Mouse (Mus musculus): ENCODE measurements around the gene Olfr1290.

Gene Olfr1290

GRCm38 (mm10) chr2:111493729-111494128, at the start of gene Olfr1290:
TSS of gene Olfr1290 (minus strand) at chr2:111493829.
- no peak for DNase-seq (ENCODE audit: low spot score)

- no peak for DNase-seq (ENCODE audit: low spot score)
These were observed 46.6 kb upstream of the Olfr1290 start, which contains the start of gene Olfr1294 for GRCm38 (mm10) chr2:111540191-111540590. TSS of gene Olfr1294 (minus strand) at chr2:111540291.

DNA sequence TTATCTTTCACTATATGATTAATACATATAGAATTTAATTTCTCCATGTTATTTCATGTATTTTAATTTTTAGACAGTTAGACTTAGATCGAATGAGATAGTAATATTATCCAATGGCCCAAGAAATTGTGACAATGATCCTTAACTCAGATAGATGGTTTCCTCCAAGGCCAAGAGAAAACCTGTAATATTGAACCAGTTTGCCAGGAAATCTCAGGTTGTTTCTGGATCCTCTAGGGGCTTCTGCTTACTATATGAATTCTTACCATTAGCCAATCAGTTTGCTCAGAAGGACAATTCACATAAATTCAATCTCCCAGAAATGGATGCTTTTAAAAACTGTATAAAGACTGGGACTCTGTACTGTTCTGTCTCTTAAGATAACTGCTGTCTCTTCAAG, 31.3 kb upstream of the Olfr1290 start, which contains the start of gene Olfr1293-ps:
TSS of gene Olfr1293-ps (plus strand) at position 301 of the 400 bp plus-strand sequence.
- no peak for DNase-seq (ENCODE audit: low spot score)

DNA sequence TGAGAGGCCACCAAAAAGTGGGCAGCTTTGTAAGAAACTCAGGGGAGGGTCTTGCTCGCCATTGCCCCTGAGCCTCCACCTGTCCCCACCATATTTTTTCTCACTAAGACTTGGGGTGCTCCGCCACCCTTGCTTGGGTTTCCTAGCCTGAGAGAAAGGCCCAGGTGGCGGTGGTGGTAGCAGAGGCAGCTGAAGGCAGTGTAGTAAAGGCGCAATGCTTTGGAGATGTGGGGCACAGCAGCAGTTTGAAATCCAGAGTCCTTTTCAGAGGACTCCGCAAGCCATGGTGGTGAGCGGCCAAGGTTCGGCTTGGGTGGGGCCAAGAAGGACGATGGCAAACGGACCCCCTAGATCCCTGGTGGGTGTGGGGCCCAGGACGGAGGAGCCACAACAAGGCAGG, 23.8 kb upstream of the Olfr1290 start:
- no peak for DNase-seq (ENCODE audit: low spot score)

DNA sequence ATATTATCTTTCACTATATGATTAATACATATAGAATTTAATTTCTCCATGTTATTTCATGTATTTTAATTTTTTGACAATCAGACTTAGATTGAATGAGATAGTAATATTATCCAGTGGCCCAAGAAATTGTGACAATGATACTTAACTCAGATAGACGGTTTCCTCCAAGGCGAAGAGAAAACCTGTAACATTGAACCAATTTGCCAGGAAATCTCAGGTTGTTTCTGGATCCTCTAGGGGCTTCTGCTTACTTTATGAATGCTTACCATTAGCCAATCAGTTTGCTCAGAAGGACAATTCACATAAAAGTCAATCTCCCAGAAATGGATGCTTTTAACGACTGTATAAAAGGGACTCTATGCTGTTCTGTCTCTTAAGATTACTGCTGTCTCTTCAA, 3.3 kb upstream of the Olfr1290 start, which contains the start of gene Olfr1291-ps1:
TSS of gene Olfr1291-ps1 (plus strand) at position 301 of the 400 bp plus-strand sequence.
- DNase-seq (ENCODE audit: low spot score): no peak

DNA sequence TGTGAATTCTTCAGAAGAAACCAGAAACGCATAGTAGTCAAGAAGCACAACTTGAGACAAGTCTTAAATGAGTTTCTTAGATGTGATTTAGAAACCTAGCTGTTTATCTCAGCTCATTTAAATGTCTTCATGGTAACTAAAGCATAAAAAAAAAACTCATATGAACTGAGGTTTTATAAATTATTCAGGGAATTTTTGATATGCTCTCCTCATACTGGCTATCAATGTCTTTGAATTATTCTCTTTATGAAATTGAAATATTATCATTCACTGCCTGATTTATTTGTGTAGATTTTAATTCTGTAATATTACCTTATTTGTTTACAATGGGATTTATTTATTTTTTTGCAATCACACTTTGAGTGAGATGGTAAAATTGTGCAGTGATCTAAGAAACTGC, 13.1 kb downstream of the Olfr1290 start, which contains the start of gene Olfr1289:
TSS of gene Olfr1289 (plus strand) at position 301 of the 400 bp plus-strand sequence.
- DNase-seq (ENCODE audit: low spot score): no peak

DNA sequence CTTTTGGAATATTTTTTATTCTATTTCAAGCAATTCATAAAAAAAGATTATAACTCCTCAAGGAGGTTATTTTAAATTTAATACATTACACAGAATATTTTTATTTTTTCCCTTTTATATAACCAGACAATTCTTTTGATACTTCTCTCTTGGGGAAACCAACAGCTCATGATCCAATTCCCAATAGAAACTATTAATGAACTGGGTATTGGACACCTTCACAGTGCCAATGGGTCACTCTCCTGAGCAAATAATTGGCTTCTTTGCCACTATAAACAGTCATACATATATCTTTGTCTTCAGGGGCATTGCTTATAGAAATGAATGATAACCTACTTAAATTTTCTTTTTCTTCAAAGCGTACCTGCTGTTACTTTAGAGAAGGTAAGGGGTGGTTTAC, 19.8 kb downstream of the Olfr1290 start, which contains the start of gene Olfr1288:
TSS of gene Olfr1288 (plus strand) at position 301 of the 400 bp plus-strand sequence.
- no peak for DNase-seq (ENCODE audit: low spot score)

DNA sequence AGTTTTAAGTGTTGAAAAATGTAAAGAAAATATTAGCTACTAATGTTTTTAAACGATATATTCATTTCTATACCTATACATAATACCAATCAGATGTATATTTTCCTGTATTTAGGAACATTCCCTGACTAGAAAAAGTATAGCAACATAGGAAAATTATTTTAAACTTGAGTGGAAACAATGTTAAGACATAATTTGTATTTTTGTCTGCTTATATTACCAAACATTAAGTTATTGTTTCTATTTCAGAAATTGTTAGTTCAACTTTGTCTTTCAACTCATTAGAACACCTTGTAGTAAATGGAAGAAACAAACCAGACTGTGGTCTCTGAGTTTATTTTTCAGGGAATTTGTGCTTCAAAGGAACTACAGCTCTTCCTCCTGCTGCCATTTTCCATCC, 44.8 kb downstream of the Olfr1290 start, which contains the start of gene Olfr1287:
TSS of gene Olfr1287 (plus strand) at position 301 of the 400 bp plus-strand sequence.
- no peak for DNase-seq (ENCODE audit: low spot score)

All from urinary bladder, postnatal 14 days (tissue).